Mouse (Mus musculus): Measurements from ENCODE around the gene Gm11172.

DNA sequence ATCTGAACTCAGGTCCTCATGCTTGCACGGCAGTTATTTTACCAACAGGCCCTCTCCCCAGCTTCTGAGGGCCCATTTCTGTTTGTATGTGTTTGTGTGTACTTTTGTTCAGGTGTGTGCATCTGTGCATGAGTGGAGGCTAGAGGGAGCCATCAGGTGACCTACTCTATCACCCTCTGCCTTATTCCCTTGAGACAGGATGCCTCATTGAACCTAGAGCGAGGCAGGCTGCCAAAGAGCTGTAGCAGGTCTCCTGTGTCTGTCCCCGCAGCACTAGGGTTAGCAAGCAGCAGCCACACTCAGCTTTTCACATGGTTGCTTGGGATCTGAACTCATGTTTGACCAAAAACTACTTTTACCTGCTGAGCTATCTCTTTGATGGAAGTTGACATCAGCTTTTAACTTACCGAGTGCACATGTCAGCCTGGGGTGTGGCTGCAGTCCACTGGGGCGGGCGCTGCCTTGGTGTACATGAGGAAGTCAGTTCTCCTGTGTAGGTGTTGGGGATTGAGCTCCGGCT is 47.1 kb downstream of the Gm11172 start:
- TF ChIP-seq POLR2A (IDR thresholded peaks at IDR 0.05; ENCODE audit: low read depth, low read length) (no peak), CTCF (conservative IDR thresholded peaks at IDR 0.05; ENCODE audit: insufficient read depth, insufficient read length, low read depth, low read length) (no peak)
